Mouse (Mus musculus) midbrain, embryonic 16.5 days (tissue): ENCODE measurements at regions not wholly inside any gene's neighbourhood (a gene's known extent, or its start where the extent isn't known, plus 50 kb on each side); places are given as distances from the start of the nearest gene placed in this dataset.

Experiments
- ATAC-seq: fragments of 200-750 bp; cut with Nextera tagmentation; 2 replicates; pipeline ENCODE4 v1.8.0; 2017; ENCODE audit warnings: moderate TSS enrichment
- H3K27ac ChIP-seq: fragments of 300-500 bp; sonication (generic); 2 replicates; pipeline ENCODE4 v1.5.1; 2014; ENCODE audit warnings: mild to moderate bottlenecking, low read length, mixed read lengths
- H3K27me3 ChIP-seq: fragments of 300-500 bp; sonication (generic); 2 replicates; pipeline ENCODE4 v1.6.1; 2014; ENCODE audit warnings: low read depth, low read length, mixed read lengths; ENCODE audit not compliant: control insufficient read depth, insufficient read depth
- H3K36me3 ChIP-seq: fragments of 300-500 bp; sonication (generic); 2 replicates; pipeline ENCODE4 v1.6.1; 2014; ENCODE audit warnings: mild to moderate bottlenecking, low read length, moderate library complexity, mixed read lengths; ENCODE audit not compliant: control insufficient read depth, insufficient read depth
- H3K4me1 ChIP-seq: fragments of 300-500 bp; sonication (generic); 2 replicates; pipeline ENCODE4 v1.6.1; 2014; ENCODE audit warnings: mild to moderate bottlenecking, low read length, mixed read lengths; ENCODE audit not compliant: control insufficient read depth, insufficient read depth
- H3K4me2 ChIP-seq: fragments of 300-500 bp; sonication (generic); 2 replicates; pipeline ENCODE4 v1.6.1; 2014; ENCODE audit warnings: mild to moderate bottlenecking, low read length, mixed read lengths
- H3K4me3 ChIP-seq: fragments of 300-500 bp; sonication (generic); 2 replicates; pipeline ENCODE4 v1.5.1; 2014; ENCODE audit warnings: low read depth, mild to moderate bottlenecking, low read length, moderate library complexity, mixed read lengths
- H3K9ac ChIP-seq: fragments of 300-500 bp; sonication (generic); 2 replicates; pipeline ENCODE4 v1.6.1; 2014; ENCODE audit warnings: low read depth, low read length, mixed read lengths
- H3K9me3 ChIP-seq: fragments of 300-500 bp; sonication (generic); replicated peaks from 2 replicates; pipeline ENCODE4 v1.6.1; 2014; ENCODE audit warnings: mild to moderate bottlenecking, low read length, mixed read lengths; ENCODE audit not compliant: control insufficient read depth, poor library complexity, severe bottlenecking
- WGBS: fragments of 180-500 bp; shearing (Covaris S2); extraction: QIAGEN DNeasy Blood & Tissue Kit; methylation state at CpG from one replicate; pipeline ENCODE4 v1.1.7; 2014; 5-methylcytosine and 5-hydroxymethylcytosine counted together

DNA sequence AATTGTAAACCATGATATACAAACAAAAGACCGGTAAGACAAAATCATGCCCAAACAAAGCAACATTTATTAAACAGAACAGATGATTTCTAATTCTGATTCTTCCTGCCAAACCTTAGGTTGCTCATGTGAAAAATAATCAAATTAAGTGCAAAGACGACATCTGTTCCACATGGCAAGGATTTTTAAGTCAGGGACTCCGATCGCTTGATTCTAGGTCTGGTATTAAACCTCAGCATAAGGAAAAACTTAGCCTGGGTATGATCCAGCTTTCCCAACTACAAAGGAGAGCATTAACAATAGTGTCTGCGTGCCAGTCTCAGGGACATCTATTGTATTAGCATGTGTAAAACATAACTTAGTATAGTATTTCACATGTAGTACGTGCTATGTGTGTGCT is 181.8 kb upstream of the Rnpc3 start:
- H3K4me3 ChIP-seq: no peak overlapping the region
- no peak overlapping the region for H3K27ac ChIP-seq
- H3K36me3 ChIP-seq: no peaks in the 10 kb centered on the region
- 71% methylated on average over 6 of the region's 6 CpGs for WGBS
- H3K9me3 ChIP-seq: no peaks in the 10 kb centered on the region
- no peaks in the 10 kb centered on the region for H3K4me1 ChIP-seq
- H3K4me2 ChIP-seq: no peak overlapping the region
- ATAC-seq: no peak
- H3K9ac ChIP-seq: no peak overlapping the region
- no peaks in the 10 kb centered on the region for H3K27me3 ChIP-seq

DNA sequence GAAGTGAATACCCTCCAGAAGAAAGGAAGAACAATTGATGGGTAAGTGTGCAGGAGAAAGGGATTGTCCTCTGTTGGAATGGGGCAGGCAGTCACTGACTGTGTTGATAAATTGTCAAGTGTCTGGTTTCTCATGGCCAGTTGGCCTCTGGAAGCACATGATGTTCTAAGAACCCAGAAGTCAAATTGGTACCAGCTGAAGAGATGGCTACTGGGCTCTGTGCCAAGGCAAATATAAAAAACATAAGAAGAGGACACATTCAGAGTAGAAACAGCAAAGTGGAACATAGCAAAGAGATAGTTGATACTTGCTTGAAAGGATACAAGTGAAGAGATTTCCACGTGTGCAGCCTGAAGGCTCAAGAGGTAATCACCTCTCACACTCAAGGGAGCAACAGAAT is 170.9 kb upstream of the Col11a1 start:
- no peak for ATAC-seq
- H3K27ac ChIP-seq: no peak overlapping the region
- no peaks in the 10 kb centered on the region for H3K36me3 ChIP-seq
- no peaks in the 10 kb centered on the region for H3K9me3 ChIP-seq
- H3K4me1 ChIP-seq: no peaks in the 10 kb centered on the region
- no peak overlapping the region for H3K4me3 ChIP-seq
- no peak overlapping the region for H3K9ac ChIP-seq
- no peak overlapping the region for H3K4me2 ChIP-seq
- no peaks in the 10 kb centered on the region for H3K27me3 ChIP-seq
- 64% methylated on average over 1 of the region's 1 CpGs for WGBS

DNA sequence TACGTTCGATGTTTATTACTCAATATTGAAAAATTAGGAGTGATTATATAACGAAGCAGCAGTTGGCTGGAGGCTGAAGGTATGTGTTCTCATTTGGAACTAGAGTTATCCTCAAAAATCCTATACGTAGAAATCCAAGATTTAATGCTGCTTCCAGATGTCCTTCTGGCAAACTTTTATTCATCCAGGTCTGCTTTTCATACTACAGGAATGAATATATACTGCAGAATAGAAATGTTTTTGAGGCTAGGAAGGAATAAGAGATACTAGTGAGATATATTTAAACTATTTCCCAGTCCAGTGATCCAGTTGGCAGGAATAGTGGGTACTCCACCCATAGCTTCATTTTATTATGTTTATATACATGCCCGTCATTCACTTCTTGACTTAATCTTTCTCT is 170.3 kb upstream of the Col11a1 start:
- ATAC-seq: no peak

DNA sequence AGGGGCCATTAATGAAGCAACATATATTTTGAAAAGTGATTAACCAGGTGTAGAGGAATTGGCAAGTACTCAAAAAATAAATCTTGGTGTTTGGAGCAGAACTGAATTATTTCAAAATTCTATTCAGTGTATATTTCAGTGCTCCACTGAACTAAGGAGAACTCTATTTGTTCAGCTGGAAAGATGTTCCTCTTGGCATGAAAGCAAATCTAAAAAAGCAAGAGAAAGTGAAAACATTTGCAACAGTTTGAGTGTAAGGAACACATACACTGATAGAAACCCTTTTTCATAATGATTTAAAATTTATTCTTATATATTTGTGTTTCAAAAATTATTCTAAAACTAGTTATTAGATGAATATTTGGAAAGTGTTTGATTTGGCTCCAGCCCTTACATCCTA is 169.9 kb upstream of the Col11a1 start:
- no peak overlapping the region for H3K9ac ChIP-seq
- no peaks in the 10 kb centered on the region for H3K4me1 ChIP-seq
- no peak overlapping the region for H3K4me2 ChIP-seq
- H3K9me3 ChIP-seq: no peaks in the 10 kb centered on the region
- no peak for ATAC-seq
- H3K36me3 ChIP-seq: no peaks in the 10 kb centered on the region
- H3K27me3 ChIP-seq: no peaks in the 10 kb centered on the region
- H3K4me3 ChIP-seq: no peak overlapping the region
- H3K27ac ChIP-seq: no peak overlapping the region

More for the DNA sequence above, 170.3 kb upstream of the Col11a1 start:
- Histone ChIP-seq H3K4me3 (no peak overlapping the region), H3K9ac (no peak overlapping the region), H3K4me1 (no peaks in the 10 kb centered on the region), H3K4me2 (no peak overlapping the region), H3K36me3 (no peaks in the 10 kb centered on the region), H3K27ac (no peak overlapping the region), H3K27me3 (no peaks in the 10 kb centered on the region), H3K9me3 (no peaks in the 10 kb centered on the region)
- 89% methylated on average over 5 of the region's 5 CpGs for WGBS

DNA sequence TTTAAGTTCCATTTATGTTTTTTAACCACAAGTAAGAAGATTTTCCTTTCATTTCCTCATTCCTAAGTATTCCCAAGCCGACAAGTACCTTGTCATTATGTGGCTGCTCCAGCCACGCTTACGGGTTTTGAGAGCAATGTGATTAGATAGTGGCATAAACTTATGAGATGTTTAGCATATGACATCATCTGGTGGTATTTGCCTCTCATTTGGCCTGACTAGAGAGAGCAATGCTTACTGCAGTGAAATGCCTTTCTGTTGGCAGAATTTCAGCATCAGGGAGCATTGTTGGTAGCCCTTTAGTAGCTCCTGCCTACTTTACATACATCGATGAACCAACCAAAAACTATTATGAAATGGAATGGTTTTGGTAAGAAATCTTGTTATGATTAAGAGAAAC is 157.1 kb upstream of the Col11a1 start:
- no peaks in the 10 kb centered on the region for H3K27me3 ChIP-seq
- no peak overlapping the region for H3K9ac ChIP-seq
- WGBS: 84% methylated on average over 4 of the region's 4 CpGs
- no peaks in the 10 kb centered on the region for H3K9me3 ChIP-seq
- no peaks in the 10 kb centered on the region for H3K36me3 ChIP-seq
- H3K27ac ChIP-seq: no peak overlapping the region
- H3K4me1 ChIP-seq: no peaks in the 10 kb centered on the region
- ATAC-seq: no peak
- H3K4me2 ChIP-seq: no peak overlapping the region
- no peak overlapping the region for H3K4me3 ChIP-seq

DNA sequence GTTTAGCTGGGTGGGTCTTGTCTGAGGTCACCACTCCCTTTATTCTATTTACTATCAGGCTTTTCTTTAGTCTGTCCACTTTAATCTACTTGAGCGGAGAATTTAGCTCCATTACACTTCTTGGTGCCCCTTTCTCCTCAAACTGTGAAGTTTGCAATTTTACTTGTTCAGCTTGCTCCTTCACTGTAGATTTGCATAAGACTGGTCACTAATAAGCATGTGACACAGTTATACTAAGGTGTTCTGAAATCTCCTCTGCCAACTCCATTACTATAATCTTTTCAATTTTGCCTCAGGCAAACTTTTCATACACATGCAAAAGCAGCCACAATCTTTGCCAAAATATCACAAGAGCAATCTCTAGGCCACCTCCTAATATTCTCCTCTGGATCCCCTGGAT is 125.2 kb upstream of the Col11a1 start:
- Histone ChIP-seq H3K4me3 (no peak overlapping the region), H3K36me3 (no peaks in the 10 kb centered on the region), H3K27ac (no peak overlapping the region), H3K4me2 (no peak overlapping the region), H3K27me3 (no peaks in the 10 kb centered on the region), H3K4me1 (0 out of 2 replicates have a peak, but pooled peaks cover 2% of the 10 kb centered on the region), H3K9me3 (no peaks in the 10 kb centered on the region), H3K9ac (no peak overlapping the region)
- 27% methylated on average over 1 of the region's 1 CpGs for WGBS
- ATAC-seq: no peak

DNA sequence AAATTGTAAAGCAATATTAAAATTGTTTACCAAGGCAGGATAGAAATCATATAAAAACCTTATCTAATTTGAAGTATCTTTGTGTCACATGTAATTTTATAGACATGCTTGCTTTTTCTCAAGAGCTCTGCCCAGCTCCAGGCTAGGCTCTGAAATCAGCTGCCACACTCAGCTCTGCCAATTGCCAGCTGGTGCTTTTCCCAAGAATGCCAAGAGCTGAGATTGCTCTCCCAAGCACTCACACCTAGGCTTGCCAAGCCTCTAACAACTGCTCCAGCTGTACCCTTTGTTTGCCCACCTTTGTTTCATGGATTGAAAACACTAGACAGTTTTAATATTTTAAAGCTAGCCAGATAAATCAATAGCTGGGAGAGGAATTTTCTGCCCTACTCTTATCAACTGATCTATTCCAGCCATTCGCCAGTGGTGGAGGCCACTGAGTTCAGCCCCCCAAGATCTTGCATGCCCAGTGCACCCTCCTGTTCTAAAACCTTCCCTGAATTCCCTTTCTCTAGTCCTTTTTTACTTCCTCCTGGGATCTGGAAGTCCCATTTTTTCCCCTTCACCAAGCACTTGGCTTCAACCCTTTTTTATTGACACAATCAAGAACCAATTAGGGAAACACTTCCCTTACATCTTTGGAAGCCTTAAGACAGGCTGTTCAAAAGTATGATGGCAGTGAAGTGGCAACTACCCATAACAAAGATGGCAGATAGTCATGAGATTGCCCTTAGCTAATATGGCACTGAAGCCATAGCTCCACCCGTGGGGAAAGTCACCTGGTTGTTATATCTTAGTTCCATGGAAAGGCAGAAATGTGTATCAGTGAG is 110.8 kb upstream of the Col11a1 start:
- H3K4me2 ChIP-seq: no peak overlapping the region
- no peaks in the 10 kb centered on the region for H3K4me1 ChIP-seq
- no peaks in the 10 kb centered on the region for H3K27me3 ChIP-seq
- no peak overlapping the region for H3K4me3 ChIP-seq
- ATAC-seq: peak; percentile 66; the same call in 1 of the 2 replicates
- H3K9me3 ChIP-seq: no peaks in the 10 kb centered on the region
- WGBS: 84% methylated on average over 2 of the region's 2 CpGs
- H3K36me3 ChIP-seq: no peaks in the 10 kb centered on the region
- H3K27ac ChIP-seq: no peak overlapping the region
- no peak overlapping the region for H3K9ac ChIP-seq

DNA sequence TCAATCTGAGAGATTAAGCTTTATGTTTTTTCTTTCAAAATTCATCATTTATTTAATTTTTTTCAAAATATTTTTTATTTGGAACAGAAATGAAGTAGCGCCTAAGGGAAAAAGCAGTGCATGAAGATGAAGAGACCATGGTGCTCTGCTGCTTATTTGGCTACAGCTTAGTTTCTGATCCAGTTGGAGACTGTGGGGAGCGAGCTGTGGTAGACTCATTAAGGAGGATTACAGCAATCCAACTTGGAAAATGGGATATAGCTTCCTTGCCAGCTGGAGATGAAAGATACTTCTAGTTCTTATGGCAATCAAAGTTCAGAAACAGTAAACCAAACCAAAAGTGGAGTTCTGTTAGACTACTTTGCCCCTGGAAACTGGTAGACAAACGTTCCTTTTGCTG is 98.8 kb upstream of the Col11a1 start:
- H3K27ac ChIP-seq: no peak overlapping the region
- H3K27me3 ChIP-seq: no peaks in the 10 kb centered on the region
- H3K4me1 ChIP-seq: no peaks in the 10 kb centered on the region
- H3K9me3 ChIP-seq: no peaks in the 10 kb centered on the region
- H3K36me3 ChIP-seq: no peaks in the 10 kb centered on the region
- no peak overlapping the region for H3K9ac ChIP-seq
- 75% methylated on average over 3 of the region's 3 CpGs for WGBS
- no peak overlapping the region for H3K4me3 ChIP-seq
- no peak for ATAC-seq
- no peak overlapping the region for H3K4me2 ChIP-seq

DNA sequence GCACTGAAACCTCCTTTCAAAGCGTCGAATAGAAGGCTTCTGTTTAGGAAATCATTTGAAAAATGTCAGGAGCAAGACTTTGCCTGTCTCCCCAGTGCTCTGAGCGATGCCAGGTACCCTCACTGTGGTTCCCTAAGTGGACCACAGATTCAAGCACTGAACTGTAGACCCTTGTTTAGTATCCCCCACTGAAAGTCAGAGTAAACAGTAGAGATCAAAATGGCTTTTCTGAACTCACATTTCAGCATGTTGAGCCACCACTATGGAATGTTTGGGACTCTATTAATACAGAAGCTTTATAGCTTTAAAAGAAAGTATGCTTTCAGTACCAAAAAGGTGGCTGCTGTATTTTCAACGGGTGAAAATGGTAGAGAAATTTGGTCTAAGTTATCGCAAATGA is 79.8 kb upstream of the Col11a1 start:
- no peak overlapping the region for H3K4me3 ChIP-seq
- no peaks in the 10 kb centered on the region for H3K9me3 ChIP-seq
- no peaks in the 10 kb centered on the region for H3K4me1 ChIP-seq
- 78% methylated on average over 5 of the region's 5 CpGs for WGBS
- ATAC-seq: no peak
- no peaks in the 10 kb centered on the region for H3K36me3 ChIP-seq
- no peaks in the 10 kb centered on the region for H3K27me3 ChIP-seq
- no peak overlapping the region for H3K27ac ChIP-seq
- H3K9ac ChIP-seq: no peak overlapping the region
- no peak overlapping the region for H3K4me2 ChIP-seq
